Mouse (Mus musculus): ENCODE measurements around the gene Dst. TPM values are rescaled to one million over a fixed set of nuclear protein-coding genes. Genes with fewer than 3 reads are reported as not detected.
A peak's percentile ranks its signal among the peaks of the same experiment; 100 is the strongest.

Gene Dst
- polyA plus RNA-seq, 1 experiment from 2014 or later, result 13.4 TPM

- Histone ChIP-seq H3K9ac (ENCODE audit: low read length) (no peak overlapping the region), H3K4me1 (replicated peaks; ENCODE audit: control insufficient read depth, insufficient read depth, low read length) (no peaks in the 10 kb centered on the region), H3K27ac (ENCODE audit: low read length) (no peak overlapping the region), H3K9me3 (ENCODE audit: control insufficient read depth, low read length) (no peaks in the 10 kb centered on the region; the same call in 1 of the 2 replicates), H3K27me3 (ENCODE audit: control insufficient read depth, insufficient read depth, low read depth, low read length) (no peaks in the 10 kb centered on the region), H3K36me3 (ENCODE audit: control insufficient read depth, insufficient read depth, low read length) (no peaks in the 10 kb centered on the region), H3K4me2 (ENCODE audit: low read depth, low read length) (no peak overlapping the region), H3K4me3 (ENCODE audit: low read length) (no peak overlapping the region)
- 62% methylated on average over 13 of the region's 13 CpGs for WGBS
- ATAC-seq (ENCODE audit: low read depth), result no peak
Measured at GRCm38 (mm10) chr1:33989643-33990042, 81.6 kb downstream of the Dst start.

- H3K27ac ChIP-seq (ENCODE audit: low read length), result no peak overlapping the region
- no peaks in the 10 kb centered on the region; the same call in 1 of the 2 replicates for H3K9me3 ChIP-seq (ENCODE audit: control insufficient read depth, low read length)
- no peaks in the 10 kb centered on the region for H3K4me1 ChIP-seq (replicated peaks; ENCODE audit: control insufficient read depth, insufficient read depth, low read length)
- H3K9ac ChIP-seq (ENCODE audit: low read length), result no peak overlapping the region
- no peak overlapping the region for H3K4me2 ChIP-seq (ENCODE audit: low read depth, low read length)
- WGBS, result 81% methylated on average over 6 of the region's 6 CpGs
- no peaks in the 10 kb centered on the region for H3K36me3 ChIP-seq (ENCODE audit: control insufficient read depth, insufficient read depth, low read length)
- H3K27me3 ChIP-seq (ENCODE audit: control insufficient read depth, insufficient read depth, low read depth, low read length), result no peaks in the 10 kb centered on the region
- ATAC-seq (ENCODE audit: low read depth), result no peak
- H3K4me3 ChIP-seq (ENCODE audit: low read length), result no peak overlapping the region
Measured at GRCm38 (mm10) chr1:33991067-33991466, 83.0 kb downstream of the Dst start.

- H3K4me3 ChIP-seq (ENCODE audit: low read length), result no peak overlapping the region
- ATAC-seq (ENCODE audit: low read depth), result no peak
- H3K9me3 ChIP-seq (ENCODE audit: control insufficient read depth, low read length), result no peaks in the 10 kb centered on the region
- H3K4me1 ChIP-seq (replicated peaks; ENCODE audit: control insufficient read depth, insufficient read depth, low read length), result no peaks in the 10 kb centered on the region
- whole genome bisulfite sequencing, result 61% methylated on average over 11 of the region's 11 CpGs
- no peaks in the 10 kb centered on the region for H3K27me3 ChIP-seq (ENCODE audit: control insufficient read depth, insufficient read depth, low read depth, low read length)
- no peak overlapping the region for H3K4me2 ChIP-seq (ENCODE audit: low read depth, low read length)
- H3K27ac ChIP-seq (ENCODE audit: low read length), result no peak overlapping the region
- H3K9ac ChIP-seq (ENCODE audit: low read length), result no peak overlapping the region
- H3K36me3 ChIP-seq (ENCODE audit: control insufficient read depth, insufficient read depth, low read length), result no peaks in the 10 kb centered on the region
Measured at GRCm38 (mm10) chr1:33992810-33993209, 84.8 kb downstream of the Dst start.

- Histone ChIP-seq H3K27me3 (ENCODE audit: control insufficient read depth, insufficient read depth, low read depth, low read length) (no peaks in the 10 kb centered on the region), H3K4me3 (ENCODE audit: low read length) (no peak overlapping the region), H3K36me3 (ENCODE audit: control insufficient read depth, insufficient read depth, low read length) (no peaks in the 10 kb centered on the region), H3K9ac (ENCODE audit: low read length) (no peak overlapping the region), H3K9me3 (ENCODE audit: control insufficient read depth, low read length) (no peaks in the 10 kb centered on the region), H3K27ac (ENCODE audit: low read length) (no peak overlapping the region), H3K4me1 (replicated peaks; ENCODE audit: control insufficient read depth, insufficient read depth, low read length) (no peaks in the 10 kb centered on the region), H3K4me2 (ENCODE audit: low read depth, low read length) (no peak overlapping the region)
- WGBS, result 33% methylated on average over 9 of the region's 9 CpGs
- no peak for ATAC-seq (ENCODE audit: low read depth)
Measured at GRCm38 (mm10) chr1:33994201-33994600, 86.2 kb downstream of the Dst start.

- ATAC-seq (ENCODE audit: low read depth), result no peak
- Histone ChIP-seq H3K4me1 (replicated peaks; ENCODE audit: control insufficient read depth, insufficient read depth, low read length) (no peaks in the 10 kb centered on the region), H3K27me3 (ENCODE audit: control insufficient read depth, insufficient read depth, low read depth, low read length) (no peaks in the 10 kb centered on the region), H3K9ac (ENCODE audit: low read length) (no peak overlapping the region), H3K4me3 (ENCODE audit: low read length) (no peak overlapping the region), H3K36me3 (ENCODE audit: control insufficient read depth, insufficient read depth, low read length) (no peaks in the 10 kb centered on the region), H3K4me2 (ENCODE audit: low read depth, low read length) (no peak overlapping the region), H3K27ac (ENCODE audit: low read length) (no peak overlapping the region), H3K9me3 (ENCODE audit: control insufficient read depth, low read length) (no peaks in the 10 kb centered on the region)
- WGBS, result 81% methylated on average over 6 of the region's 6 CpGs
Measured at GRCm38 (mm10) chr1:33995386-33995785, 87.4 kb downstream of the Dst start.

GRCm38 (mm10) chr1:33996105-33996887 lies 88.3 kb downstream of the Dst start:
- H3K4me3 ChIP-seq (ENCODE audit: low read length), result no peak overlapping the region
- H3K27ac ChIP-seq (ENCODE audit: low read length), result no peak overlapping the region
- 70% methylated on average over 5 of the region's 5 CpGs for WGBS
- H3K4me1 ChIP-seq (replicated peaks; ENCODE audit: control insufficient read depth, insufficient read depth, low read length), result no peaks in the 10 kb centered on the region
- H3K4me2 ChIP-seq (ENCODE audit: low read depth, low read length), result no peak overlapping the region
- no peak for ATAC-seq (ENCODE audit: low read depth)
- no peaks in the 10 kb centered on the region for H3K27me3 ChIP-seq (ENCODE audit: control insufficient read depth, insufficient read depth, low read depth, low read length)
- H3K9me3 ChIP-seq (ENCODE audit: control insufficient read depth, low read length), result no peaks in the 10 kb centered on the region
- no peak overlapping the region for H3K9ac ChIP-seq (ENCODE audit: low read length)
- H3K36me3 ChIP-seq (ENCODE audit: control insufficient read depth, insufficient read depth, low read length), result no peaks in the 10 kb centered on the region

- Histone ChIP-seq H3K4me3 (ENCODE audit: low read length) (no peak overlapping the region), H3K36me3 (ENCODE audit: control insufficient read depth, insufficient read depth, low read length) (no peaks in the 10 kb centered on the region), H3K27me3 (ENCODE audit: control insufficient read depth, insufficient read depth, low read depth, low read length) (no peaks in the 10 kb centered on the region), H3K4me2 (ENCODE audit: low read depth, low read length) (no peak overlapping the region), H3K9ac (ENCODE audit: low read length) (no peak overlapping the region), H3K27ac (ENCODE audit: low read length) (no peak overlapping the region), H3K9me3 (ENCODE audit: control insufficient read depth, low read length) (no peaks in the 10 kb centered on the region), H3K4me1 (replicated peaks; ENCODE audit: control insufficient read depth, insufficient read depth, low read length) (peaks cover 8% of the 10 kb centered on the region; the same call in 1 of the 2 replicates)
- ATAC-seq (ENCODE audit: low read depth), result no peak
- 74% methylated on average over 4 of the region's 4 CpGs for WGBS
Measured at GRCm38 (mm10) chr1:34002321-34002720, 94.3 kb downstream of the Dst start.

- Histone ChIP-seq H3K36me3 (ENCODE audit: control insufficient read depth, insufficient read depth, low read length) (no peaks in the 10 kb centered on the region), H3K27me3 (ENCODE audit: control insufficient read depth, insufficient read depth, low read depth, low read length) (no peaks in the 10 kb centered on the region), H3K9me3 (ENCODE audit: control insufficient read depth, low read length) (no peaks in the 10 kb centered on the region), H3K4me3 (ENCODE audit: low read length) (no peak overlapping the region), H3K27ac (ENCODE audit: low read length) (no peak overlapping the region), H3K4me2 (ENCODE audit: low read depth, low read length) (no peak overlapping the region), H3K4me1 (replicated peaks; ENCODE audit: control insufficient read depth, insufficient read depth, low read length) (peaks cover 8% of the 10 kb centered on the region; the same call in 1 of the 2 replicates), H3K9ac (ENCODE audit: low read length) (no peak overlapping the region)
- 25% methylated on average over 9 of the region's 9 CpGs for WGBS
- ATAC-seq (ENCODE audit: low read depth), result no peak
Measured at GRCm38 (mm10) chr1:34002970-34003369, 94.9 kb downstream of the Dst start.

GRCm38 (mm10) chr1:34005238-34005725 lies 97.3 kb downstream of the Dst start:
- H3K9ac ChIP-seq (ENCODE audit: low read length), result peak overlapping the region; percentile 54
- peaks cover 8% of the 10 kb centered on the region; the same call in 1 of the 2 replicates for H3K4me1 ChIP-seq (replicated peaks; ENCODE audit: control insufficient read depth, insufficient read depth, low read length)
- H3K27ac ChIP-seq (ENCODE audit: low read length), result peak overlapping the region; percentile 76
- 2% methylated on average over 10 of the region's 10 CpGs for WGBS
- peak; percentile 78 for ATAC-seq (ENCODE audit: low read depth)
- H3K4me3 ChIP-seq (ENCODE audit: low read length), result peak overlapping the region; percentile 45
- no peaks in the 10 kb centered on the region for H3K27me3 ChIP-seq (ENCODE audit: control insufficient read depth, insufficient read depth, low read depth, low read length)
- H3K4me2 ChIP-seq (ENCODE audit: low read depth, low read length), result peak overlapping the region; percentile 61
- H3K36me3 ChIP-seq (ENCODE audit: control insufficient read depth, insufficient read depth, low read length), result no peaks in the 10 kb centered on the region
- no peaks in the 10 kb centered on the region for H3K9me3 ChIP-seq (ENCODE audit: control insufficient read depth, low read length)
